Mouse (Mus musculus) olfactory bulb, adult 2 months (tissue): ENCODE results near the gene 1700017D01Rik.

Experiments
- CTCF ChIP-seq: fragments of 200-500 bp; IDR thresholded peaks from 2 replicates; pipeline ENCODE4 v1.5.1; 2012; ENCODE audit warnings: low read depth, mild to moderate bottlenecking, low read length, moderate library complexity; ENCODE audit not compliant: insufficient read depth
- POLR2A ChIP-seq: fragments of 200-500 bp; IDR thresholded peaks from 2 replicates; pipeline ENCODE4 v1.6.1; 2012; ENCODE audit warnings: mild to moderate bottlenecking, low read depth, low read length, moderate library complexity; ENCODE audit not compliant: insufficient read depth

GRCm38 (mm10) chr19:11049426-11049825, 81.2 kb downstream of the 1700017D01Rik start:
- no peak for TF ChIP-seq POLR2A
- no peak for TF ChIP-seq CTCF
